Mouse (Mus musculus) embryo, embryonic 10.5 days (tissue): ENCODE measurements at regions not wholly inside any gene's neighbourhood (a gene's known extent, or its start where the extent isn't known, plus 50 kb on each side); places are given as distances from the start of the nearest gene placed in this dataset.

Experiments
- DNase-seq: peaks from one replicate; pipeline ENCODE4 v3.0.0-alpha.2; 2015; ENCODE audit warnings: low spot score

DNA sequence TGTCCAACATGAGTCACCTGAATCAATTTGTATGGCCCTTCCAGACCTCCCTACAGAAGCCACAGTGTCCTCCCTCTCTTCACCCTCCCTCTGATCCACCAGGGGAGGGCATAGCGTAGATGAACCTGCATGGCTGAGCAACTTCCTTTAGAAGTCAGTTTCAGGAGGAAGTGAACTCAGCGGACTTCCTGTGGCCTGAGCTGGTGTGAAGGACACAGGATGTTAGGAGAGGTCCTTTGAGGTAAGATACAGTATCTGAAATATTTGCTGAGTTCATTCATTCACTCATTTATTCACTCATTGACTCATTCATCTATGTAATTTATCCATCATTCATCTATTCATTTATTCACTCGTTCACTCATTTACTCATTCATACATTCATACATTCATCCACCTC is 152.6 kb downstream of the Chst1 start:
- DNase-seq: no peak

DNA sequence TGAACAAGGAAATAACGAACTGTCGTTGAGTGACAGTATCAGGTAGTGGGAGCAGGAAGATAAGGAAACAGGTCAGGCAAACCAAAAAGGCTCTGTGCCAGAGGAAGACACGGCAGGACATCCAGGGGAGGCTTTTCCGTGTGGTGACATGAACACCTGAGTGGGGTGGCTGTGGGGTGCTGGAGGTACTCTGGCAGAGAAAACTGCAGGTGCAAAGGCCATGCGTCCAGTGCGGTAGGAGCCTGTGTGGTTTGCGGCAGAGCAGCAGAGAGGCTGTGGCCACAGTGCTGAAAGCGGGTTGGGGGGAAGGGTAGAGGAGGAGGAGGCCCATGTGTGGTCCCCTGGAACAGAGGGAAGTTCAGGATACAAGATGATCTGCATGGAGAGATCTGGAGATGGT is 153.3 kb downstream of the Chst1 start:
- no peak for DNase-seq

DNA sequence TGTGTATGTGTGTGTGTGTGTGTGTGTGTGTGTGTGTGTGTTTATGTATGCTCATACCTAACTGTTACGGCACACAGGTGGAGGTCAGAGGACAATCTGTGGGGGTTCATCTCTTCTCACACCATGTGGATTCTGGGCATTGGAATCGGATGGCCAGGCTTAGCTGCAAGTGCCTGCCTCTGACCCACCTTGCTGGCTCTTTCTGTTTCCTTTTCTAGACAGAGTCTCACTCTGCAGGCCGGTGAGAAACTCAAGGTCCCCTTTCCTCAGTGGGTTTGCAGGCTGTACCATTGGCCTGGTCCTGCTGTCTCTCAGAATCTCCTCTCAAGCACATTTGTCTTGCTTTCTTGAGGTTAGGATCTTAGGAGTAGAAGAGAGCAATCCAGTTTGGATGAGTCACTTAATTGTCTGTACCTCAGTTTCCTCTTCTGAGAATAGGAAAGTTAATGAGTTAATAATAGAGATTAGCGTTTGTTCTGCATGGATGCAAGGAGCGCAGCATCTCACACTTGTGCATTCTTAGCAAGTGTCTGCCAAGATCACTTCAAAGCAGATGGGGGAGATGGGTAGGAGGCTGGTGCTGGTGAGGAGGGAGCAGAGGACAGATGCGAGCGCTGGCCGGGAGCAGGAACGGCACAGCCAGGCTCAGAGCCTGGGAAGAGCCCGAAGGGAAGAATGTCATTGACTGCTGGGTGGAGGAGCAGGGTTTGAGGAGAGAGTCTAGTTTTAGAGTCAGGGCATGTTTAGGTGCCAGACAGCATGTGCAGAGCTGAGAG is 155.2 kb downstream of the Chst1 start:
- DNase-seq: no peak

DNA sequence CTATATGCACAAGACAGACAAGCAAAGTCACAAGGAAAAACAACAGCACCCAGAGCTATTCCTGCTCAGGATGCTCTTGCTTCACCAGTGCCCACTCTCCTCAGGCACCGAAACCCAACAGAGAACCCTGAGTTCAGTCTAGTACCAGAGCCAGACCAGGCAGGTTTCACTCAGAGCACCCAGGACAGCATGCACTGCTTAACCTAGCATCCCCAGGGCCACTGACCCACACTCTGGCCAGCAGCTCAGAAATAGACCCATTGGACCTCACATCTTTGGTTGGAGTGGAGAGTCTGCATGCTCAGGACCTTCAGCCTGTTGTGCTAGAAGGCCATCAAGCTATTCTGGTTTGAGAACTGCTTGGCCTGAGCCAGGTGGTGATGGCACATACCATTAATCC is 157.0 kb downstream of the Chst1 start:
- DNase-seq: no peak

DNA sequence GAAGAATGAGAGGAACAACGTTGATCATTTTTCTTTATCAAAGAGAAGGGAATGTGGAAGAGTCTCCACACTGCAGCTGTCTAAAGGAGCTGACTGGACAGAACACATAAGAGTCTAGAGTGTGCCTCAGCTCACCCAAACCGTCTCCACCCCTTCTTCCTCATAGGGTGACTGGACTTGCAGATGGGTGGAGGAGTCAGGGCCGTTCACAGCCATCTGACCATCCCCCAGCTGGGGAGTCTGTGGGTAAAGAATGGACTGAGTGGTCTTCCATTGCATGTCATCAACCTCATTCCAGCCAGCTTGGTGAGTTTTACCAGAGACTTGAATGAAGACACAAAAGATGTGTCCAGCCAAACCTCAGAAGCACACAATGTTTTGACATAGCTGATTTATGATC is 156.1 kb upstream of the Syt13 start:
- no peak for DNase-seq

DNA sequence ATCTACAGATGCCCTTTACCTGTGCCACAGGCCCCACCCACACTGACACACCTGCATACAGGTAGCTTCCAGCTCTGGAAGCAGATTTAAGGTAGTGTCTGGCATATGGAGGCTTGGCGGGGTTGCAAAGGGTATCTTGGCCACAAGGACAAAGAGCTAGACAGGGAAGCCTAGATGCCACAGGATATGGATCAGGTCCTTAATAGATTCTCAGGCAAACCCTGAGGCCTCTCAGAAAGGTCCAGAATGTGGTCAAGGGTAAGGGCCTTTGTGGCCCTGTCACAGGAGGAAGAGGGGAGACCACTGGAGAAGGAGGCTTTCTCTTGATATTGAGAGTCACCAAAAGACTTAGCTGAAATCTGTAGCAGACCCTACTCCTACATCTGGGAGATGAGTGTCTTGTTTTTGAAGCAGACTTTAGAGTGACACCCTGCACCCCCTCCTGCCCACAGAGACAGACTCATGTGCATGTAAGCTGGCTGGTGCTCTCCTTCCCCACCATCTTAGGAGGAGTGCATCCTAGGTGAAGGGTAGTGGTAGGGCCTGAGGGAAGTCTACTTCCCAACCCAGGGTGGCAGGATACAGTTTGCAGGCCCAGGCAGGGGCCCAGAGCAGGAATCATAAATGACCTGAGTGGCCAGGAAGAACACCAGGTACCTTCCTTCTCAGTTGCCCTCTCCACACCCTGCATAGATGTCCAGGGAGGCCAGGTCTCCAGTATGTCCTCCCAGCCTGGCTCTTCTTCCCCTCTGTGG is 150.8 kb upstream of the Syt13 start:
- DNase-seq: no peak

DNA sequence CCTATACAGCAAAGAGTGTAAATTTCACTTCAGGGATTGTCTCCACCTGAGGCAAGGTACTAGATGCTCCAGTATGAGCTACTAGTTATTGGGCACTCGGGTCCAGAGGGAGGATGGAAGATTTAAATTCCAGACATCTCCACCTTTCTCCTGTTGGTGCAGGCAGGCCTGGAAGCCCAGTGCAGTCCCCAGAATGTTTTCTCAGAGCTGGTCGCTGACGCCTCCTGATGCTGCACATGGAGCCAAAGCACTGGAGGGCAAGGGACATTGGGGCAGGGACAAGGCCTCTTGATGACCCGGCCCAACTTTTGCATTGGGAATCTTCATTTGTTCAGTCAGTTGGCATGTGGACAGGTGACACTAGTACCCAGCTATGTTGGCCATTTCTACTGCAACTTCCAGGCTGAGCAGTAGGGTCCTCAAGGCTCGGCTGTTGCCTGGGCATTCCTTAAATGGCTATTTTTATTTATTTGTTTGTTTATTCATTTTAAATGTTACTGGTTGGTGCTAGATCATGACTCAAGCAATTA is 147.4 kb upstream of the Syt13 start:
- DNase-seq: no peak

DNA sequence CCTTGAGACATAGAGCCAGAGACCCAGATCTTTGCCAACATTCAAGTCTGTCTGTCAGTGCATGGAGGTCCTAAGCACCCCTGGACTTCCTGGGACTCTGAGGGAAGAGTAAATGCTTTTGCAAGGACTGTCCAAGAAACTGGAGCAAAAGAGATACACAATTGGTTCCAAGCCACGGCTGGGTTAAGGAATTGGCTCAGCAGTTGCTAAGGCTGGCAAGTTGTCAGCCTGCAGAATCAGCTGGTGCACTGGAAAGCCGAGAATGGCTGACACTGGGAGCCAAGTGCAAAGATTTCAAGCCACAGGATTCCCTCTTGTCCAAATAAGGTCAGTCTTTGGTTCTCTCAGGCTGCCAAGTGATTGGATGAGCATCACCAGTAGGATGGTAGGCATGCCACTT is 146.8 kb upstream of the Syt13 start:
- DNase-seq: no peak

DNA sequence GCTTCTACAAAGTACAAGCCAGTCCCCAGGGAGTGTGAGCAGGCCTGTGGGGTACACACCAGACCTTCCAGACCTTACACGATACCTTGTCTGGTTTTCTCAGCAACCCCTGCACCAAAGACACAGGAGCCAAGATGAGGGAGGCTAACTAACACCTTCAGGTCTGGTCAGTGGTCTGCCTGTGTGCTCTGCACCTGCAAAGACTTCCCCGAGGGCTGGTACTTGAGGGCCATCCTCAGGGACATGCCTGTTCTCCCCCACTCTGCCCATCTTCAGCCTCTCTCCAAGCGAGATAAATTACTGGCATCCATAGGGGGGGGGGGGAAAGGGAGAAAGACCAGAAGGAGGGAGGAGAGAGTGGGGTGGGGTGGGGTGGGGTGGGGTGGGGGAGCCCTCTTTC is 145.8 kb upstream of the Syt13 start:
- no peak for DNase-seq

DNA sequence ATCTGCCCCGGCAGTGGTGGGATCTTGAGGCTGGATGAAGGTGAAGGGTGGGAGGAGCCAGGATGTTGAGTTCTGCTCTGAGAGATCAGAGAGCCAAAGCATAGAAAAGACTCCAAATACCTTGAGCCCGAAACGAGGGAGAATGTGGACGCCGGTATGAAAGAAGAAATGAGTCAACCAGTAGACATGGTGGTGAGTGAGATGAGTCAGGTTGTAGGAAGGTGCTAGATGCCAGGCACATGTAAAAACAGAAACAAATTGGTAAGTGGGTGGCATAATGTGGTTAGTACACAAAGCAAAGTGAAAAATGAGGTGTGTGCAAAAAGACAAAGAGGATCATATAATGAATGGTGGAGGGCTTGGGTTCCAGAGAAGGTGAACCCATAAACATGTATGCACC is 144.8 kb upstream of the Syt13 start:
- DNase-seq: no peak

DNA sequence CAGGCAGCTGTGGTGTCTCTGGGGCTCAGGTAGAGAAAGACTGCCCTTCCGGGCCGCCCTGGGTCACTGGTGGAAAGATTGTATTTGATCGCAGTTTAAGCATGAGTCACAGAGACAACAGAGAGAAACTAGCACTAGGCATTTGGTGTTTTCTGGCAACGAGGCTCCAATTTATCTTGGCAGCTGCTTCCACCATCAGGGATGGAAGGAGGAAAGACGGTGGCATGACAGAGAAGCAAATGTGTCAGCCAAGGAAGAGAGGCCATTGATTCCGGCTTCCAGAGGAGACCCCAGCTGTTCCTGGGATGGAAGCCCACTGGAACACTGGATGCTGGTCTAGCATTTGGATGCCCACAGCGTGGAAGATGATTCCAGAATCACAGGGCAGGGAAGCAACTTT is 142.3 kb upstream of the Syt13 start:
- no peak for DNase-seq

DNA sequence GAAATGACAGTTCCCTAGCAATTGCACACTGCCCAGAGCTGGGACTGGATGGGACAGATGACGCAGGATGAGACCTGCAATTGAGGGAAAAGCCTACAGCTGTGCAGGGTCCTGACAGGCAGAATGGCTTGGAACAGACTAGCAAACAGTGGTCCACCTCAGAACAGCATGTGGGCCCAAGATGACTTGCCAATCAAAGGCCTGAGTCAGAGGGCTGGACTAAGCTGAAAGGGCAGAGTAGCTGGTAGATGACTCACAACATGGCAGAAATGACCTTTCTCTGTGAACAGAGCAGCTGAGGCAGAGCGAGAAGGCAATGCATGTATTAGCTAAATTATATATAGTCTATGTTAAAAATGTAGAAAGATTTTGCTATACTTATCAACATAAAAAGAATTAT is 138.4 kb upstream of the Syt13 start:
- no peak for DNase-seq

DNA sequence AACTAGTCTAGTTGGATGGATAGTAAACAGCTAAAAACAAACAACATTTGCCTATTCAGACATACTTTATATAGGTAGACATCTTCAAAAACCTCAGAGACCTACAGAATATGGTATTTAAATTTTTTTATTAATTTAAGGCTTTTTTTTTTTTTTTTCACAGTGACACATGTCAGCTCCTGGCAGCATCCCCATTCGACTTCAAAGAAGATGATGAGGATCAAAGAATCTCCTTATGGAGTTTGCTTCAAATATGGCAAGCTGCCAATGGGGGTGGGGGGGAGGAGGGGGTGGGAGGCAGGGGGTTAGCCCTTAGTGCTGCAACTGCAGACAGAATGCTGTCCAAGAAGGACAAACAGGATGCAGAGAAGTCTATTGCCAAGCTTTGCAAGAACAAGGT is 135.8 kb upstream of the Syt13 start:
- DNase-seq: no peak

DNA sequence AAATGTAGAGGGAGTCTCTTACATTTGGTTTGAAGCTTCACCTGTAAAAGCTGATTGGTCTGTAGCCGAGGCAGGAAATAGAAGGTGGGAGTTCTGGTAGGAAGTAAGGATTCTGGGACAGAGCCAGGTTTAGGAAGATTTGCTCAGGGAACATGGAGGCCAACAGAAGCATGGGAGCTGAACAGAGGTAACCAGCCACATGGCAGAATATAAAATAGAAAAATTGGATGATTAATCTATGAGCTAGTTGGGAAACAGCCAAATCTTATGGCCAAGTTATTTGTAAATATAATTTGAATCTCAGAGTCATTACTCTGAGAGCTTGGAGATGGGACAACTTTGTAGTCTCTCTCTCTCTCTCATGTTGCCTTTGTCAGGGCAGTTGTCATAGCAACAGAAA is 134.9 kb upstream of the Syt13 start:
- no peak for DNase-seq

DNA sequence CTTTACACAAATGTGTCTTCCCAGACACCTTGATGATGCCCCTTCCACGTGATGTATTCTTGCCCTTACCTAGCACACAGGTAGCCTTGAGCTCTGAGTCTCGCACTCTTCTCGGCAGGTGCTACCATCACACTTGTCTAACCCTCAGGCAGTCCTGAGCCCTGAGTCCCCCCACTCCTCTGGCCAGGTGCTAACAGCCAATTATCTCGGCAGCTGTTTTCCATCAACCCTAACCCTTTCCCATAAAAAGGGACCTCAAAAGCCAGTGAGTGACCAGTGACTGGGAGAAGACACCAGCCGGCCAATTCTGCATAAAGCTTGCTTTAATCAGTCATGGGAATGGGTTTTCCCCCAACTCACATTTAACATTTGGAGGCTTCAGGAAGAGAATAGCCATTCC is 133.4 kb upstream of the Syt13 start:
- no peak for DNase-seq

DNA sequence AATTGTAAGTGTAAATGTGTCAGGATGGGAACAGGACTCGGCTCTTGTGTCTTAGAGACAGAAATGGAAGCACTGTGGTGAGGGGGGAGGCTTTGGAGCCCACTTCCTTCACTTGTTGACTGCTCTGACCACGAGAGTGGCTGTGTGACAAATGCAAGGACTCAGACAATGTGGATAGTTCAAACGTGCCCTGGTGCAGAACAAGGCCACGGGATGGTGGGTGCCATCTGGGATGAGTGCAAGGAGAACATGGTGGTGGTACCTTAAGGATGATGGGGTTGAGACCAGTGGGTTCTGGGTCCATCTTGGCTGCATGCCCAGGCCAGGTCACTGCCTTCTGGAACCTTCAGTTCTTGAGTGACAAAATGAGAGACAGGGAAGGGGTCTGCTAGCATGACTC is 132.3 kb upstream of the Syt13 start:
- DNase-seq: no peak

DNA sequence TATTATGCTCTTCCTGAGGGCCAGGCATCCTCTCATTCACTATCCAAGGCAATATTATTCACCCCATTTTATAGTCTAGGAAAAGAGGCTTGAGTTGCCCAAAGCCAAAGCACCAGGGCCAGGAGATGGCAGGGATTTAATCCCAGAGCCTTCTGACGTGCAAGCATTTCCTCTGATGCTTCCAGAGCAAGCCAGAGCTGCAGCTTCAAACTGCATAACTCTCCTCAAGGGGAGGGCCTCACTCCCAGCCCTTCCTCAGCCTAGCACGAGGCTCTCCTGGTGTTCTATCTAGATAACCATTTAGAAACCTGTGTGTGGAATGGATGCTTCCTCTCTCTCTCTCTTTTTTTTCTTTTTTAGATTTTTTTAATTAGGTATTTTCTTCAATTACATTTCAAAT is 130.0 kb upstream of the Syt13 start:
- DNase-seq: no peak

DNA sequence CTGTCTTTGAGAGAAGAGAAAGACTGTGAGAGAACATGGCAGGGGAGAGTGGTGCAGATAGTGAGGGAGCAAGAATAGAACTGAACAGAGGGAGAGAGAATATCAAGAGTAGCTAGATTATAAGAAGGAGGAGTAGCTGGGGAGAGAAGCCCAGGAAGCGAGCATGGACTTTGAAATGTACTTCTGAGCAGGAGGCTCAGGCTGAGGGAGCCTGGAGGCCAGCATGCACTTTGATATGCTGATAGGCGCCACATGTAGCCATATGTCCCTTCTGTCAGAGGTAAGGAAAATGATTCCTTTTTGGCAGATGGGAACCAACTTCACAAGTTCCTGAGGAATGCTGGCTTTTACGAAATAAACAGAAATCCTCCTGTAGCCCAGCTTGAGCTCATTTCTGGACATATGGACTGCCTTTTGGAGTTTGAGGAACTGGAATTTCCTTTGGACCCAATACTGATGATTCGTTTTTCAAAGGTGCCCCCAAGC is 126.9 kb upstream of the Syt13 start:
- no peak for DNase-seq

DNA sequence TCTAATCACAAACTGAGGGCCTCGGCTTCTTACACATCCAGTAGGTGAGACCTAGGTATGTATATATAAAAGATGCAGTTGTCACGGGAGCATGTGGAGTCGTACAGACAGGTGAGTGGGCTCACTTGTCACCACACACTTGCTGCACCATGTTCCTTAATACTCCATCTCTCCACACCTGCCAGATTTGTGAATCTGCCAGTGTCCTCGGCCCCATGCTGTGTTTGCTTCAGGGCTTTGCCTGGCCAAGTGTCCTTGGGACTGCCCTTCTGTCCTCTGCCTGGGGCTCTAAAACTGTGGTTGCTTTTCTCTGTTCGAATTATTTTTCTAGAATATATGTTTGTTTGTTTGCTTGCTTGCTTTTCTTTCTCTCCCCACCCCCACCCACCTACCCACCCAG is 126.0 kb upstream of the Syt13 start:
- DNase-seq: no peak

DNA sequence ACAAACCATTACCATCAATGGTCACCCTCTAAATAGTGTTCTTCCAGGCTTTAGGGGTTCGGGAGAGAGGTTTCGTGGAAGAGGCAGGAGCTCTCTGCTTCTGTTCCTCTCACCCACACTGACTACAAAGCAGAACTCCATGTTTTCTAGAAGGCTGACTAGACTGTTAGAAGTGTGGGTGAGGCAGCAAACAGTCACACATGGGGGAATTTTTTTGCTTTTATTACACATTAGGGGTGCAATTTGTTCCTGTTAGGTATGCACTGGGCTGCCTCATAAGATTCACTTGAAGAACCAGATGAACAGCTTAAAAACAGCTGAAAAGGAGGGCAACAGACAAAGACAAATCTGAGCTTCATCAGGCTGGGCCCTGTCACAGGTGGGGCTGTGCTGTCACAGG is 124.5 kb upstream of the Syt13 start:
- DNase-seq: no peak

DNA sequence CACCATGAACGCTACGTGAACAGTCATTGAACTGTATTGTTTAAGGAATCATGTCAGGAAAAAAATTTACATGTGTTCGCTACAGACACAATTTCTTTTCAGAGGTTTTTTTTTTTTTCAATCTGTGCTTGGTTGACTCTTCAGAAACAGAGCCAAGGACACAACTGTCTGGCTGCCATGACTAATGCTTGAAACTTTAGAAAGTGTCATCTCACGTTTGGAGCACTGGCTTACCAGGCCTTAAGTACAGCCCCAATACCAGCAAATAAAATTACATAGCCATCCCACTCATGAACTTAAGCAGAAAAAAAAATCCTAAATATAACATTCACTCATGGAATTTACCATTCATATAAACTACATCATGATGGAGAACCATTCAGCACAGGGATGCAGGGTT is 115.1 kb upstream of the Syt13 start:
- no peak for DNase-seq

DNA sequence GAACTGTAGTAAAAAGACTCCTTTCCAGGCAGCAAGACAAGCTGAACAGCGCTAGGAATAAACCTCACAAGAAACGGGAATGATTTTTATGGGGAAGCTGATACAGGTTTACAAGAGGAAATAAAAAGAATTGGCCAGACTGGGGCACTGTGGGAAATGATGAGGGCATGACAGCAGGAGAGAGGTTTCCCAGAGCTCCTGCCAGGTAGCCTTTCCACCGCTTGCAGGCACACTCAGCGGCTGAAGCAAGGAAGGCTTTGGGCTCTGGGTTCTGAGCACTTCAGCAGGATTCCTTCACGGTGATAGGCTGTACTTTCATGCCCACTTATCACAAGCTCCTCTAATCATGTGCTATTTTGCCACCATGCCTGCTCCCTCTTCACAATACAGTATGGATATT is 114.2 kb upstream of the Syt13 start:
- DNase-seq: no peak

DNA sequence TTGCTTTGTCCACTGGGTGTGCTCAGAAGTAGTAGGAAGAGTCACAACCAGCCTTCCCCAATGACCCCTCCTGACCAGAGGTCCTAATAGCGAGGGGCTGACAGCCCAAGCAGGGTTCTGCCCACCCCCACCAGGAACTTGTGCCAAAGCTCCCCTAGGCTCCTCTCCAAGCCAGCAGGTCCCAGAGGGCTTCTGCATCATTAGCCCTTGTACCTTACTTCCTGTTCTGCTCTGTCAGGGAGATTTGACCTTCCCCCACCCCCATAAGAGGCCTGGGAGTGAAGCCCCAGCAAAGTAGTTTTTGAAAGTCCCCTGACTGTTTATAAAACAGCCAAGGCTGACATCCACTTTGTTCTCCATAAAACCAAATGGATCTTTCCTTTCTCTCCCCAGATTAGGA is 110.0 kb upstream of the Syt13 start:
- no peak for DNase-seq

DNA sequence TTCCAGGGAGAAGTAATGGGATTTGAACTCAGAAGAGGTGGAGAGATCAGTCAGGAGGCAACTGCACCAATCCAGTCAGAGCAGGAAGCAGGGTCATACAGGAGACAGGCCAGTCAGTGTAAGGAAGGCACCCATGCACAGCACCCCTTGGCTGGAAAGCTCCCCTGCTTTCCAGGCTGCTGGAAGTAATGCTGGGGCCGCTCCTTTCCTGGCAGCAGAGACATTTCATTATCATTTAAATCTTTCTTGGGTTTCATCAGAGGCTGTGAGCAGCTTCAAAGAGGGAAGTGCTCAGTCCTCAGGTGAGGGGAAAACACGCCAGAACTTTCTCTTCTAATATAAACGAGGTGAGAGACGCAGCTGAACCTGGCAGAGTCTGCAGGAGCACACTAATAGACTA is 109.1 kb upstream of the Syt13 start:
- no peak for DNase-seq
